Mouse (Mus musculus): Measurements from ENCODE around the gene Man2a1.

Gene Man2a1

GRCm38 (mm10) chr17:64600372-64601090 lies at the start of gene Man2a1:
Gene Man2a1 (plus strand): TSS chr17:64600736.
- DNase-seq (ENCODE audit: extremely low read depth, insufficient read length, low spot score), result peak; percentile 94

GRCm38 (mm10) chr17:64553358-64553757 lies 47.2 kb upstream of the Man2a1 start:
- DNase-seq (ENCODE audit: extremely low read depth, insufficient read length, low spot score), result no peak

- no peak for DNase-seq (ENCODE audit: extremely low read depth, insufficient read length, low spot score)
These were observed 45.6 kb upstream of the Man2a1 start for GRCm38 (mm10) chr17:64554901-64555300.

- no peak for DNase-seq (ENCODE audit: extremely low read depth, insufficient read length, low spot score)
These were observed 43.7 kb upstream of the Man2a1 start for GRCm38 (mm10) chr17:64556661-64557445.

GRCm38 (mm10) chr17:64558994-64559540 lies 41.5 kb upstream of the Man2a1 start:
- no peak for DNase-seq (ENCODE audit: extremely low read depth, insufficient read length, low spot score)

- no peak for DNase-seq (ENCODE audit: extremely low read depth, insufficient read length, low spot score)
These were observed 34.1 kb upstream of the Man2a1 start for GRCm38 (mm10) chr17:64566435-64566834.

- DNase-seq (ENCODE audit: extremely low read depth, insufficient read length, low spot score), result no peak
These were observed 33.0 kb upstream of the Man2a1 start for GRCm38 (mm10) chr17:64567546-64567945.

GRCm38 (mm10) chr17:64573981-64574380 lies 26.6 kb upstream of the Man2a1 start:
- no peak for DNase-seq (ENCODE audit: extremely low read depth, insufficient read length, low spot score)

- no peak for DNase-seq (ENCODE audit: extremely low read depth, insufficient read length, low spot score)
These were observed 25.3 kb upstream of the Man2a1 start for GRCm38 (mm10) chr17:64575240-64575639.

GRCm38 (mm10) chr17:64577485-64577884 lies 23.1 kb upstream of the Man2a1 start:
- DNase-seq (ENCODE audit: extremely low read depth, insufficient read length, low spot score), result no peak

- no peak for DNase-seq (ENCODE audit: extremely low read depth, insufficient read length, low spot score)
These were observed 22.2 kb upstream of the Man2a1 start for GRCm38 (mm10) chr17:64578346-64578745.

GRCm38 (mm10) chr17:64579696-64580095 lies 20.8 kb upstream of the Man2a1 start:
- DNase-seq (ENCODE audit: extremely low read depth, insufficient read length, low spot score), result no peak

GRCm38 (mm10) chr17:64581133-64581532 lies 19.4 kb upstream of the Man2a1 start:
- no peak for DNase-seq (ENCODE audit: extremely low read depth, insufficient read length, low spot score)

GRCm38 (mm10) chr17:64581962-64582361 lies 18.6 kb upstream of the Man2a1 start:
- no peak for DNase-seq (ENCODE audit: extremely low read depth, insufficient read length, low spot score)

GRCm38 (mm10) chr17:64590483-64590882 lies 10.1 kb upstream of the Man2a1 start:
- no peak for DNase-seq (ENCODE audit: extremely low read depth, insufficient read length, low spot score)

GRCm38 (mm10) chr17:64591366-64591765 lies 9.2 kb upstream of the Man2a1 start:
- DNase-seq (ENCODE audit: extremely low read depth, insufficient read length, low spot score), result no peak

- DNase-seq (ENCODE audit: extremely low read depth, insufficient read length, low spot score), result no peak
These were observed 8.2 kb upstream of the Man2a1 start for GRCm38 (mm10) chr17:64592355-64592754.

GRCm38 (mm10) chr17:64592788-64593187 lies 7.7 kb upstream of the Man2a1 start:
- no peak for DNase-seq (ENCODE audit: extremely low read depth, insufficient read length, low spot score)

- DNase-seq (ENCODE audit: extremely low read depth, insufficient read length, low spot score), result no peak
These were observed 2.8 kb upstream of the Man2a1 start for GRCm38 (mm10) chr17:64597770-64598169.

GRCm38 (mm10) chr17:64599916-64600315 lies 620 bp upstream of the Man2a1 start:
- no peak for DNase-seq (ENCODE audit: extremely low read depth, insufficient read length, low spot score)

- peak; percentile 83 for DNase-seq (ENCODE audit: extremely low read depth, insufficient read length, low spot score)
These were observed 685 bp downstream of the Man2a1 start for GRCm38 (mm10) chr17:64601091-64601750.
